Mouse (Mus musculus) megakaryocyte, embryonic 14.5 days (primary cell): ENCODE data around the gene Ppp1r35.

Source experiments
- FLI1 ChIP-seq: IDR thresholded peaks from 2 replicates; pipeline ENCODE4 v1.6.1; 2012; ENCODE audit warnings: low read length, inconsistent platforms, mixed read lengths
- GATA1 ChIP-seq: IDR thresholded peaks from 3 replicates; pipeline ENCODE4 v1.6.1; 2012; ENCODE audit warnings: mixed read lengths, low read length, inconsistent platforms, borderline replicate concordance

DNA sequence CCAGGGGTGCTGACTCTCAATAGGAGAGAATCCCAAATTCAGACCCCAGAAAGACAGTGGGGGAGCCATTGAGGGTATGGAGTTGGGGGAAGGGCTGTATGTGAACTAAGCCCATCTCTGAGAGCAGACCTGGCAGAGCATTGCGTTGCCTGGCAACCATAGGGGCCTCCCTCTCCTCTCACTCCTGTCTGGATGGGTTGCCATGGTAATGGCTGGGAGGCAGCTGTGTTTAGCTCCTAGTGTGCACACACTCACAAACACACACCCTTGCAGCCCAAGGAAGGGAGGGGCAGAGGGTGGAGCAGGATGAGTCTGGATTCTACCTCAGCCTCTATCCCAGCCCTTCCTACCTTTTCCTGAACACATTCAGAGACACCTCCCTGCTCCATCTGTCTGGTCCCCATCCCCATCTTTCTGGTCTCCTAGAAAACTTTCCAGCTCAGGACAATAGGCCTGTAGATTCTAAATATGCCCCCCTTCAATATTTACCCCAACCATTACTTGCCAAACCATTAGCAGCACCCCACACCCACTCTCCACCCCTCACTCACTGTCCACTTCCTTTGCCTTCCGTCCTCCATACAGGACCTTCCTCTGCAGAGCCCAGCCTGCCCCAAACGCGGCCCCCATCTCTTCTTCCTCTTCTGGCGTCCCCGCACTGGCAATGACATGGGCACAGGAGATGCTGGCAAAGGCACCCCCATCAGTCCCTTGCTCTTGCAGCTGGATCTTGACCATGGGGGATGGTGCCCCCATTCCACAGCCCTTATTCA is 44.2 kb upstream of the Ppp1r35 start:
- TF ChIP-seq GATA1 (no peak), FLI1 (no peak)
